ENCODE assay signal across 12 mouse cellular contexts in the genomic region with DNA sequence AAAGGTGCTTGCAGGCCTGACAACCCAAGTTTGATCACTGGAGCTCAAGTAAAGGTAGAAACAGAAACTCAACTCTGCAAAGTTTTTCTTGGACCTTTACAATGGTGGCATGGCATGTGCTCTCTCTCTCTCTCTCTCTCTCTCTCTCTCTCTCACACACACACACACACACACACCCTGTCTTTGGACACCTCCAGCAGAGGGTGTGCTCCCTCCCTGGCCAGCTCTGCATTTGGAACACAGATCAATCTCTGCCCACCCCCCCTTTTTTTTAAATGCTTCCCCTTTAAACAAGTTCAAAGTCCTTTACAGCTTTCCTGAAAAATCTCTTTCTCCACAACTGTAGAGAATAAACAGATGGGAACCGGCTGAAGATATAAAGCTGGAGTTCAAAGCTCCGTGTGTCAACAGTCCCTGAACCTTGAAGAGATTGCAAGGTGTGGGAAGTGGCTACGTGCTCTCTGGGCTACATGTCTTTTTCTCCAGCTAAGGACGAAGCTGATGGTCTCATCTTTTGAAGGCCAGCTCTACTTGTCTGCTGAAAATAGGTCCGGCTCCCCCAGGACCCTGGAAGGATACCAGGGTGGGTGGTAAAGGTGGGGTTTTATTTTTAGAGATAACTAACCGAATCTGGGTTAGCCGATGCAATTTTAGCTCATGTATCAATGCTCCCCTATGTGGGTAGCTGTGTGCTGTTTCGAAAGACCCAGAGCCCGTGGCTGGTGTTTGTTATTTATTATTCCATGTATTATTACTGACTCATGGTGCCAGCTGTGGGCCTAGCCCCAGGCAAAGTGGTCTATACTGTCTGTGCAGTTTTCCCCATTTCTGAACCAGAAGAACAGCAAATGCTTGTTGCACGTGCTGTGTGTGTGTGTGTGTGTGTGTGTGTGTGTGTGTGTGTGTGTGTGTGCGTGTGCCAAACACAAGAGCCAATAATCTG.
DNase-seq lines count a peak whose midpoint lies in the region; ATAC-seq and TF ChIP-seq lines count a peak whose summit lies in the region.
"Had no signal": no experiment of that assay in that cellular context is flagged by ENCODE, and none has a peak within 500 bp of the region (broad histone marks: within the 10 kb centered on the region; RNA-seq: fewer than 3 reads in every experiment).

No protein-coding gene starts in this region.

- peaks cover 95% of the 10 kb centered on the region for H3K27me3 ChIP-seq in hindbrain, embryonic 10.5 days (ENCODE audit: insufficient read depth, poor library complexity, severe bottlenecking)
- peaks cover 22% of the 10 kb centered on the region for H3K27me3 ChIP-seq in hindbrain, postnatal 0 days (ENCODE audit: insufficient read depth, low read length)
- no peaks in the 10 kb centered on the region for H3K27me3 ChIP-seq in limb, embryonic 12.5 days
- H3K27me3 ChIP-seq in thymus, adult 2 months (ENCODE audit: control insufficient read depth, insufficient read depth, low read length): no peaks in the 10 kb centered on the region

- ATAC-seq in hindbrain, postnatal 0 days: no peak
- no peak for ATAC-seq in limb, embryonic 12.5 days (ENCODE audit: insufficient number of reproducible peaks, insufficient read depth, low FRiP score, low TSS enrichment, low read depth)
- ATAC-seq: midbrain, embryonic 16.5 days had no signal

- TF ChIP-seq CTCF in hindbrain, postnatal 0 days (IDR thresholded peaks at IDR 0.05; ENCODE audit: low read depth): no peak
- no peak for TF ChIP-seq CTCF in thymus, adult 2 months (IDR thresholded peaks at IDR 0.05; ENCODE audit: borderline replicate concordance, control insufficient read depth, extremely low read depth, insufficient read depth, low read length, poor library complexity)

- WGBS in hindbrain, embryonic 10.5 days: 77% methylated on average over 11 of the region's 11 CpGs
- 66% methylated on average over 11 of the region's 11 CpGs for WGBS in hindbrain, postnatal 0 days
- 42% methylated on average over 11 of the region's 11 CpGs for WGBS in limb, embryonic 12.5 days
- WGBS in thymus, adult 2 months: 68% methylated on average over 11 of the region's 11 CpGs

- H3K4me1 ChIP-seq in hindbrain, embryonic 10.5 days (replicated peaks): peaks cover 87% of the 10 kb centered on the region
- H3K4me1 ChIP-seq in hindbrain, postnatal 0 days (ENCODE audit: insufficient read depth, low read length): peaks cover 16% of the 10 kb centered on the region; the same call in 1 of the 2 replicates
- peaks cover 89% of the 10 kb centered on the region for H3K4me1 ChIP-seq in limb, embryonic 12.5 days (replicated peaks)
- H3K4me1 ChIP-seq in thymus, adult 2 months (replicated peaks; ENCODE audit: control insufficient read depth, insufficient read depth, low read length): peaks cover 23% of the 10 kb centered on the region

- H3K9ac ChIP-seq in hindbrain, postnatal 0 days (replicated peaks; ENCODE audit: low read length): no peak overlapping the region
- no peak overlapping the region for H3K9ac ChIP-seq in limb, embryonic 12.5 days (replicated peaks)

- H3K4me3 ChIP-seq in hindbrain, embryonic 10.5 days: no peak overlapping the region
- no peak overlapping the region for H3K4me3 ChIP-seq in hindbrain, postnatal 0 days (ENCODE audit: low read length)
- H3K4me3 ChIP-seq in limb, embryonic 12.5 days (replicated peaks): no peak overlapping the region
- H3K4me3 ChIP-seq in thymus, adult 2 months (ENCODE audit: control insufficient read depth, insufficient read depth, low read length): no peak overlapping the region

- no peak for DNase-seq in hindbrain, embryonic 10.5 days (ENCODE audit: low spot score)
- DNase-seq in hindbrain, postnatal 0 days (ENCODE audit: low spot score): no peak
- peak; percentile 64 for DNase-seq in 3T3-L1 (ENCODE audit: low read depth, low spot score)
- peak; percentile 78 for DNase-seq in NIH3T3 (ENCODE audit: low read depth)
- DNase-seq in thymus, adult 2 months: no peak
- DNase-seq in testis, postnatal 14 days (ENCODE audit: low spot score): no peak
- DNase-seq: cerebellum, adult 2 months; kidney, postnatal 36 days; lung, adult 18-20 months had no signal

- H3K9me3 ChIP-seq in hindbrain, embryonic 10.5 days: no peaks in the 10 kb centered on the region
- no peaks in the 10 kb centered on the region for H3K9me3 ChIP-seq in hindbrain, postnatal 0 days (ENCODE audit: low read length)
- no peaks in the 10 kb centered on the region for H3K9me3 ChIP-seq in limb, embryonic 12.5 days

- TF ChIP-seq POLR2A in thymus, adult 2 months (IDR thresholded peaks at IDR 0.05; ENCODE audit: control insufficient read depth, extremely low read depth, insufficient read depth, low read length, poor library complexity): no peak

- no peaks in the 10 kb centered on the region for H3K36me3 ChIP-seq in hindbrain, embryonic 10.5 days
- no peaks in the 10 kb centered on the region for H3K36me3 ChIP-seq in hindbrain, postnatal 0 days (ENCODE audit: insufficient read depth, low read length)
- H3K36me3 ChIP-seq in limb, embryonic 12.5 days: no peaks in the 10 kb centered on the region
- H3K36me3 ChIP-seq in thymus, adult 2 months (ENCODE audit: control insufficient read depth, insufficient read depth, low read length): no peaks in the 10 kb centered on the region

- peak overlapping the region; percentile 82 for H3K27ac ChIP-seq in hindbrain, embryonic 10.5 days
- H3K27ac ChIP-seq in hindbrain, postnatal 0 days: no peak overlapping the region
- peak overlapping the region; percentile 95 for H3K27ac ChIP-seq in limb, embryonic 12.5 days
- no peak overlapping the region for H3K27ac ChIP-seq in thymus, adult 2 months (ENCODE audit: control insufficient read depth, insufficient read depth, low read length)

- H3K4me2 ChIP-seq in hindbrain, postnatal 0 days (ENCODE audit: low read depth, low read length): no peak overlapping the region
- H3K4me2 ChIP-seq in limb, embryonic 12.5 days: no peak overlapping the region
- H3K4me2 ChIP-seq: heart, embryonic 11.5 days had no signal

Comparison
In these comparisons a context has a peak if more than half of its experiments do, and no peak if none do; other contexts are left out.
1. H3K27ac ChIP-seq: peak in hindbrain, embryonic 10.5 days (single experiment) and limb, embryonic 12.5 days (single experiment); none in hindbrain, postnatal 0 days (single experiment) and thymus, adult 2 months (single experiment).
2. DNase-seq: peak in 3T3-L1 (single experiment) and NIH3T3 (single experiment); none in hindbrain, embryonic 10.5 days (single experiment), hindbrain, postnatal 0 days (single experiment), thymus, adult 2 months (single experiment) and testis, postnatal 14 days (single experiment).